ENCODE assay signal across 23 mouse cellular contexts in genomic region chr19:9059391-9059790, GRCm38 (mm10). TPM values are rescaled to one million over a fixed set of nuclear protein-coding genes. Genes with fewer than 3 reads are reported as not detected.
DNase-seq lines count a peak whose midpoint lies in the region; ATAC-seq and TF ChIP-seq lines count a peak whose summit lies in the region.
"Had no signal": no experiment of that assay in that cellular context is flagged by ENCODE, and none has a peak within 500 bp of the region (broad histone marks: within the 10 kb centered on the region; RNA-seq: fewer than 3 reads in every experiment).

No protein-coding gene starts in this region.

- H3K79me2 ChIP-seq in myocyte (ENCODE audit: control insufficient read depth, insufficient read depth), result no peaks in the 10 kb centered on the region

- H3K4me1 ChIP-seq in bone marrow macrophage, adult 2 months (ENCODE audit: control insufficient read depth, insufficient read depth, low read length), result peaks cover 90% of the 10 kb centered on the region
- no peaks in the 10 kb centered on the region for H3K4me1 ChIP-seq in forebrain, embryonic 13.5 days
- H3K4me1 ChIP-seq: embryonic facial prominence, embryonic 13.5 days; hindbrain, embryonic 12.5 days had no signal

- TF ChIP-seq POLR2A in bone marrow macrophage, adult 2 months (IDR thresholded peaks at IDR 0.05; ENCODE audit: borderline replicate concordance, low read depth, low read length), result no peak
- TF ChIP-seq POLR2A in myocyte (IDR thresholded peaks at IDR 0.05; ENCODE audit: insufficient read length, low read depth), result no peak

- no peak overlapping the region for H3ac ChIP-seq in myocyte (ENCODE audit: control insufficient read depth, insufficient read length)

- no peak for TF ChIP-seq CTCF in bone marrow macrophage, adult 2 months (IDR thresholded peaks at IDR 0.05; ENCODE audit: low read depth, low read length)

- no peak overlapping the region for H3K4me3 ChIP-seq in bone marrow macrophage, adult 2 months (ENCODE audit: insufficient read depth, low read length)
- no peak overlapping the region for H3K4me3 ChIP-seq in myocyte
- H3K4me3 ChIP-seq in forebrain, embryonic 13.5 days, result no peak overlapping the region
- H3K4me3 ChIP-seq: embryonic facial prominence, embryonic 13.5 days; heart, embryonic 12.5 days; hindbrain, embryonic 12.5 days had no signal

- no peak overlapping the region for H3K9ac ChIP-seq in forebrain, embryonic 13.5 days
- H3K9ac ChIP-seq: embryonic facial prominence, embryonic 13.5 days; heart, embryonic 12.5 days; hindbrain, embryonic 12.5 days had no signal

- no peaks in the 10 kb centered on the region for H3K27me3 ChIP-seq in myocyte (ENCODE audit: control insufficient read depth, insufficient read depth, insufficient read length)
- no peaks in the 10 kb centered on the region for H3K27me3 ChIP-seq in forebrain, embryonic 13.5 days
- H3K27me3 ChIP-seq: embryonic facial prominence, embryonic 13.5 days; heart, embryonic 12.5 days; hindbrain, embryonic 12.5 days had no signal

- no peak for ATAC-seq in forebrain, embryonic 13.5 days
- ATAC-seq: forebrain, embryonic 14.5 days; hindbrain, embryonic 16.5 days; inflammation-experienced regulatory T-cells, adult 6 months; intestine, postnatal 0 days had no signal

- H3K9me3 ChIP-seq in forebrain, embryonic 13.5 days (replicated peaks), result no peaks in the 10 kb centered on the region
- H3K9me3 ChIP-seq: embryonic facial prominence, embryonic 13.5 days; heart, embryonic 12.5 days; hindbrain, embryonic 12.5 days had no signal

- peak; percentile 31 for DNase-seq in adrenal gland, postnatal 10 days
- no peak for DNase-seq in adrenal gland, adult 8-10 months
- peak; percentile 93 for DNase-seq in 3T3-L1 (ENCODE audit: low read depth, low spot score)
- no peak for DNase-seq in kidney, adult 11 months
- DNase-seq: cerebellum, adult 18-20 months; cerebellum, adult 9-11 months; cerebellum, postnatal 36 days; gastrocnemius, postnatal 14 days; kidney, adult 9 months had no signal

- H3K36me3 ChIP-seq in myocyte (ENCODE audit: control insufficient read depth, insufficient read depth), result no peaks in the 10 kb centered on the region
- no peaks in the 10 kb centered on the region for H3K36me3 ChIP-seq in forebrain, embryonic 13.5 days (ENCODE audit: poor library complexity, severe bottlenecking)
- H3K36me3 ChIP-seq: embryonic facial prominence, embryonic 13.5 days; heart, embryonic 12.5 days; hindbrain, embryonic 12.5 days had no signal

- peak overlapping the region; percentile 90 for H3K27ac ChIP-seq in bone marrow macrophage, adult 2 months (ENCODE audit: insufficient read depth, low read depth, low read length)
- no peak overlapping the region for H3K27ac ChIP-seq in forebrain, embryonic 13.5 days
- H3K27ac ChIP-seq: embryonic facial prominence, embryonic 13.5 days; hindbrain, embryonic 12.5 days had no signal

- WGBS in forebrain, embryonic 13.5 days, result 83% methylated on average over 7 of the region's 7 CpGs

- H3K4me2 ChIP-seq in myocyte (ENCODE audit: low read depth), result peak overlapping the region; percentile 77
- H3K4me2 ChIP-seq in forebrain, embryonic 13.5 days, result no peak overlapping the region
- H3K4me2 ChIP-seq: embryonic facial prominence, embryonic 13.5 days; heart, embryonic 12.5 days; hindbrain, embryonic 12.5 days had no signal

TF ChIP-seq in myocyte, 11 proteins besides CTCF, POLR2A, EP300 and RAD21:
- no peak for TF ChIP-seq MAX (IDR thresholded peaks at IDR 0.05; ENCODE audit: low read depth)
- TF ChIP-seq MYOD1 (IDR thresholded peaks at IDR 0.05; ENCODE audit: control insufficient read depth in 1 of 3, insufficient read length in 2 of 3, low read depth in 2 of 3), result no peak
- no peak for TF ChIP-seq TCF3 (IDR thresholded peaks at IDR 0.05; ENCODE audit: insufficient read length, low read depth)
- no peak for TF ChIP-seq REST (IDR thresholded peaks at IDR 0.05; ENCODE audit: insufficient read depth, insufficient read length)
- TF ChIP-seq CEBPB (IDR thresholded peaks at IDR 0.05; ENCODE audit: insufficient read depth, poor library complexity, severe bottlenecking), result no peak; the same call in 1 of the 2 replicates
- no peak for TF ChIP-seq TCF12 (IDR thresholded peaks at IDR 0.05; ENCODE audit: insufficient read depth, poor library complexity, severe bottlenecking)
- no peak for TF ChIP-seq POLR2AphosphoS2 (IDR thresholded peaks at IDR 0.05; ENCODE audit: insufficient read length, low read depth)
- no peak for TF ChIP-seq E2F4 (IDR thresholded peaks at IDR 0.05; ENCODE audit: insufficient read depth)
- TF ChIP-seq USF1 (IDR thresholded peaks at IDR 0.05; ENCODE audit: low read depth), result no peak
- no peak for TF ChIP-seq MYOG (IDR thresholded peaks at IDR 0.05; ENCODE audit: control insufficient read depth in 1 of 3, insufficient read depth in 1 of 3, insufficient read length in 2 of 3, low read depth in 2 of 3)
- no peak for TF ChIP-seq SRF (IDR thresholded peaks at IDR 0.05; ENCODE audit: control insufficient read depth, insufficient read length, low read depth)

RNA-seq across cellular contexts. Expression of gene Scgb1a1, which starts 28.4 kb away (rescaled TPM):
- 1 to 10 TPM in 1 of 2 experiments, not detected in 1; 3.9 TPM for total RNA-seq in adrenal gland, postnatal 10 days (2021)
- under 1 TPM in 1 of 4 experiments, not detected in 3; 0.73 TPM for total RNA-seq in adrenal gland, adult 8-10 months (2022)
- polyA plus RNA-seq in bone marrow macrophage, adult 2 months (2012; ENCODE audit: insufficient read depth, insufficient read length, missing spikeins), result not detected in 2 replicates
- polyA plus RNA-seq in myocyte (2012; fragmentation: generic; extraction: Trizol), result not detected
- not detected in 2 replicates for polyA plus RNA-seq in forebrain, embryonic 13.5 days (2015; fragmentation: Nextera tagmentation; extraction: Ambion mirVana)
- total RNA-seq: adrenal gland, postnatal 36 days; gastrocnemius, postnatal 14 days; heart, postnatal 36 days; MEL had no signal
- polyA plus RNA-seq: C2C12; embryonic facial prominence, embryonic 13.5 days; forebrain, embryonic 14.5 days; heart, embryonic 12.5 days; hindbrain, embryonic 12.5 days; hindbrain, embryonic 16.5 days; inflammation-experienced regulatory T-cells, adult 6 months; intestine, postnatal 0 days had no signal

Comparison
In these comparisons a context has a peak if more than half of its experiments do, and no peak if none do; other contexts are left out.
1. DNase-seq: peak in adrenal gland, postnatal 10 days (single experiment) and 3T3-L1 (single experiment); none in adrenal gland, adult 8-10 months (single experiment) and kidney, adult 11 months (single experiment).